Mouse (Mus musculus) layer of hippocampus, adult 9-10 months (tissue): ENCODE measurements around the gene Zfp128.
"Not testable (repeated sequence)": the region's sequence is repeated elsewhere in the genome, so short reads cannot be mapped to it uniquely, and the experiment has no call there.

Experiments used
- DNase-seq: peaks from one replicate; pipeline ENCODE4 v3.0.0; 2022; ENCODE audit warnings: low spot score

The Zfp128 gene

DNA sequence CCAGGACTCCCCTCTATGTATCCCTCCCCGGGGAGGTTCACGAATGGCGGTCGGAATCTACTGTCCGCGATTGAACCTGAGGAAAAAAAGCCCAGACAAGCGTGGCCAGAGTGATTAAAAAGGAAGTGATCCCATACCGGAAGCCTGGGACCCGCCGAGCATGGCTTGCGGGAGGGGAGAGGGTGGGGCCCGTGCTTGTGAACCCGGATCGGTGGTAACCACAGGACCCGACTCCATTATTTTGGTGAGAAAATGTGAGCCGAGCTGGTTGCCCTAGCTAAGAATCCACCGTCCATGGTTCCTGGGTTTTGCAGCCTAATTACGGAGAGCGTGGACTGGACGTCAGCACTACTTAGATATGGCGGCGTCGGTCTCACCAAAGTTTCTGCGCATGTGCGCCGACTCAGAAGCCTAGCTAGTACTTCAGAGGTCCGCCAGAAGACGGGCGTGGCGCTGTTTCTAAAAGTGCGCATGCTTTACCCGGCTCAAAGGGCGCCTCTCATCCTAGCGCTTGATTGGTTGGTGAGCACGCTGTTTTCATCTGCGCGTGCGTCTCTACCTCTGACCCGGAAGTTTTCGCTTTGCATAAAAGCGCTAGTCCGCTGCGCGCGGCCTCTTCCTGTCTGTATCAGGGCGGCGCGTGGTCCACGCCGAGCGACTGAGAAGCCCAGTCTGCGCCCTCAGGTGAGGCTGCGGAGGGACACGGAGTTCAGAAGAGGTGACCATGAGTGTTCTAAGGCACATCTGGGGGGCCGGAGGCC is 40.9 kb downstream of the Zfp128 start, which contains the start of gene Rps5:
Rps5 (plus strand) TSS at position 586 of the 761 bp plus-strand sequence.
- peak; percentile 98 for DNase-seq

DNA sequence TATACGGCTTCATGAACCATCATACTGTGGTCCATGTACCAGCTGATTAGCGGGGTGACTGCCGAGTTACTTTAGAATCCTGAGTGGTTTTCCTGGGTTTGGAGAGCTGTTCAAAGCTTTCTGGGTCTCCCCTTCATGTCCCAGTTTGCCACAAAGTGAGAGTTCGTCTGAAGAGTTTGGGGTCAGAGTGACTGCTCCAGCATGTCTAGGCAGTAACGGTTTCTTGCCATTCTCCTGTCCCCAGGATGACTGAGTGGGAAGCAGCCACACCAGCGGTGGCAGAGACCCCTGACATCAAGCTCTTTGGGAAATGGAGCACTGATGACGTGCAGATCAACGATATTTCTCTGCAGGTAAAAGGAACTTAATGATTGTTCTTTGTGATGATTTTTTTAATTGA is 41.8 kb downstream of the Zfp128 start:
- no peak for DNase-seq

DNA sequence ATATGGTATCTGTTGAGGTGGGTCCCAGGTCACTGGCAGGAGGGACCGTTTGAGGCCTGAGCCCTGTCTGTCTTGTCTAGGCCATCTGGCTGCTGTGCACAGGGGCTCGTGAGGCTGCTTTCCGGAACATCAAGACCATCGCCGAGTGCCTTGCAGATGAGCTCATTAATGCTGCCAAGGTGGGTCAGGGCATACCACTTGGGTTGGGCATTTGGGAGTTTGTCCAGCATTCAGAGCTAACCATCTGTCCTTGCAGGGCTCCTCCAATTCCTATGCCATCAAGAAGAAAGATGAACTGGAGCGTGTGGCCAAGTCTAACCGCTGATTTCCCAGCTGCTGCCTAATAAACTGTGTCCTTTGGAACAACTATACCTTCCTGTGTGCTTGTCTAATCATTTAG is 45.3 kb downstream of the Zfp128 start:
- DNase-seq: no peak

DNA sequence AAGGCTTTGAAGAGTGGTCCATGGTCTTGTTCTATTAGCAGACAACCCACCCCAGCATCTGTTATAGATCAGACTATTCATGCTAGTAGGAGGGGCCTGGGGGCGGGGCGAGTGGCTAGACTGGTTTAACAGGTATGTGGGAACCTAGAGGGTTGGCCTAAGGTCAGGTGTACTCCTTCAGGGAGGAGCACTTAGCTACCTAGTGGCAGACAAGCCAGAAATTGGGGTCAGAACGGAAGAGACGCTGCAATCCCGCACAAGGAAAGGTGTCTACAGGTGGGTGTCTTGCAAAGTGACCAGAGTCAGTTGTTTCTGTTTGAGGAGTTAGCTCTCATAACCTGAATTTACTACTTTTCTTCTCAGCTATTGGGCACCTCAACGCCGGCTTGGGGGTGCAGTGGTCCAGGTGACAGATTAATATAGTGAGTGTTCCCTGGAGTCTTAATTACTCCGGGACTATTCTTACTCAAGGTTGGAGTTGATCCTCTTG is 46.3 kb downstream of the Zfp128 start, which contains the start of gene Rnf225:
Rnf225 (plus strand) TSS at position 226 of the 490 bp plus-strand sequence.
- no peak for DNase-seq

DNA sequence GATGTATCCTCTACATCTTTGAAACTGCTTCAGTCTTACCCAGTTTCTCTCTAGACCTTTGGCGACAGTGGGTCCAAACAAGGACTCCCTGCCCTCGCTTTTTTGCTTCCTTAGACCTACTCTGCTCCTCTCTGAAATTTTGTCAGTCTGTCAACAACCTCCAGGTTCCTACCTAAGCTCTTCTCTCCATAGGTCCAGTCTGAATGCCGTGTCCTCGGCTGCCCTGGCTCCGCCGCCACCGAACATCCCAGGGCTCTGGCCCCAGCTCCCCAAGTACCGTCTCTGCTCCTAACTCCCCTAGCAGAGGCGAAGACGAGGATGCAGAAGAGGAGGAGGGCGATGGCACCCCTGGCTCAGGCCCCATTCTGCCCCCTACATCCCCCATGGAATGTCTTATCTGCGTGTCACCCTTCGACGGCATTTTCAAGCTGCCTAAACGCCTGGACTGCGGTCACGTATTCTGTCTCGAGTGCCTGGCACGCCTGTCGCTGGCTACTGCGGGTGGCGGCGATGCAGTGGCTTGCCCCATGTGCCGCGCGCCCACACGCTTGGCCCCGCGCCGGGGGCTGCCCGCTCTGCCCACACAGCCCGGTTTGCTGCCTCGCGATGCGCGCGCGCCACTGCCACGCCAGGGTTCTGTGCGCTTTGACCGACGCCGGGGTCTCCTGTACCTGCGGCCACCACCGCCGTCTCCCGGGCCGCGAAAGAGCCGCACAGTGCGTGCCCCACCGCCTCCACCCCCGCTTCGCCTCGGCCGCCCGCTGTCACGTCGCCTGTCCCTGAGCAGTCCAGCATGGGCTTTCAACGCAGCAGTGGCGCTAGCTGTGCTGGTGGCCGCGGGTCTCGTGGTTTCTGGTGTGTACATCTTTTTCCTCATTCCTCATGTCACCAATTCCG is 47.0 kb downstream of the Zfp128 start:
- no peak for DNase-seq

DNA sequence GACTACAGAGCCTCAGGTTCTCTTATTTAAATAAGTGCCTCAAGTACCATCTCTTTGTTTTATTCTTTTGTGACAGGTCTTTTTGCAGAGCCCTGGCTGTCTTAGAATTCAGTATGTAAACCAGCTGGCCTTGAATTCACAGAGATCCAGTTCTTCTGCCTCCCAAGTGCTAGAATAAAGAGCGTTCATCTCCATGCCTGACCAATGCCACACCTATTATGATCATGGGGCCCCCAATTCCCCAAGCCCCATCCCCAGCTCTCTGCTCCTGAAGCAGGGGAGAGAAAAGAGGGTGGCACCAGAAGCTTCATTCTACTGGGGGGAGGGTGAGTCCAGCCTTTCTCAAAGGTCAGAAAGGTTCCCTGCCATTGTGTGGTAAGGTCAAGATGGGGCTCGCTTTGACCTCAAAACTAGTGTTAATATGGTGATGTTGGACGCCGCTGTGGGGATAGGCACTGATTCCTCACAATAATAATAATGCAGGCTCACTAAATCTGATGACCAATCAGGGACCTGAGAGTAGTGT is 52.7 kb downstream of the Zfp128 start:
- DNase-seq: no peak

DNA sequence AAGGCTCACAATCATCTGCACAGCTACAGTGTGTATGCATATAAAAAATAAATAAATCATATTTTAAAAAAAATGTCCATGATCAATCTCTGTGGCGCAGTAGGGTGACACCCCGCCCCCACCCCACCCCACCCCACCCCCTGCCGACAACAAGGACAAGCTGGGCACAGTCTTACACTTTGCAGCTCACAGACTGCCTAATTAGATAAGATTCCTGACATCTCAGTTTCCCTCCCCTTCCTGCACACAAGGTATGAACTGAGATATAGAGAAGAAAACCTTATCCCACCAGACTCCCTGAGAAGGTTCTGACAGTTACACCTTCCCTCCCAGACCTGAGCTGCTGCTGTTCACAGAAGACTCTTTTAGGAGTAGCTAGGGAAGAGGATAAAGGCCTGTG is 53.8 kb downstream of the Zfp128 start:
- DNase-seq: no peak

DNA sequence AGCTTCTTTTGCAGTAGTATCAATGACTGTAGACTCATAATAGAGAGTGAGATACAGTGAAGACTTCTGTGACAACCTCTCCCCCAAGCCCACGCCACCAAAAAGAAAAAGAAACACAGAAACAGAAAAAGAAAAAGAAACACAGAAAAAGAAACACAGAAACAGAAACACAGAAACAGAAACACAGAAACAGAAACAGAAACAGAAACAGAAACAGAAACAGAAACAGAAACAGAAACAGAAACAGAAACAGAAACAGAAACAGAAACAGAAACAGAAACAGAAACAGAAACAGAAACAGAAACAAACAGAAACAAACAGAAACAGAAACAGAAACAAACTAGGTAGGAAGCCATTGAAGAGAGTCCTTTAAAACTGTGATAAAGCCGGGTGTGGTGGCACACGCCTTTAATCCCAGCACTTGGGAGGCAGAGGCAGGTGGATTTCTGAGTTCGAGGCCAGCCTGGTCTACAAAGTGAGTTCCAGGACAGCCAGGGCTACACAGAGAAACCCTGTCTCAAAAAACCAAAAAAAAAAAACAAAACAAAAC is 56.4 kb downstream of the Zfp128 start:
- DNase-seq: not testable (repeated sequence)

DNA sequence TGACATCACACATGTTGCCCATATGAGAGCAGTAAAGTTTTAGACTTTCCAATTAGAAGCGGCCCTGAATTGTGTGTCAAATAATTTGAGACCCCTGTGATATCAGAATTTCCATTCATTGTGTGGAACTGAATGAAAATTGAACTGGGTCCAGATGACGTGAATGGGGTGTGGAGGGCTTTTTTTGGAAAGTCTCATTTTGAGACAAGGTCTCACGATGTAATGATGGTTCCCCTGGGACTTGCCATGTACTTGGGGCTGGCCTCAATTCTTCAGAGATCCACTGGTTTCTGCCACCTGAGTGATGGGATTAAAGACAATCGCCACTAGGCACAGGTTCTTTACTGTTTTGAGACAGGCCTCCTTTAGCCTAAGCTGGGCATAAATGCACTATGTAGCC is 59.6 kb downstream of the Zfp128 start:
- no peak for DNase-seq
